Mouse (Mus musculus): ENCODE measurements around the gene Kcnk4.

Gene Kcnk4

GRCm38 (mm10) chr19:6937541-6938465, 3.5 kb upstream of the Kcnk4 start:
- DNase-seq (ENCODE audit: low spot score), result peak; percentile 46

GRCm38 (mm10) chr19:6936299-6936698, 2.0 kb upstream of the Kcnk4 start:
- peak; percentile 54 for DNase-seq (ENCODE audit: low spot score)

GRCm38 (mm10) chr19:6933436-6934194, 700 bp downstream of the Kcnk4 start:
- DNase-seq (ENCODE audit: low spot score), result peak; percentile 48

GRCm38 (mm10) chr19:6933102-6933435, 1.2 kb downstream of the Kcnk4 start:
- DNase-seq (ENCODE audit: low spot score), result no peak

GRCm38 (mm10) chr19:6932018-6932417, 2.3 kb downstream of the Kcnk4 start:
- DNase-seq (ENCODE audit: low spot score), result no peak

- no peak for DNase-seq (ENCODE audit: low spot score)
Measured at GRCm38 (mm10) chr19:6931002-6931401, 3.3 kb downstream of the Kcnk4 start.

- peak; percentile 38 for DNase-seq (ENCODE audit: low spot score)
Measured at GRCm38 (mm10) chr19:6928080-6928479, 6.2 kb downstream of the Kcnk4 start.

GRCm38 (mm10) chr19:6926559-6927255, 7.6 kb downstream of the Kcnk4 start:
- DNase-seq (ENCODE audit: low spot score), result peak; percentile 58

GRCm38 (mm10) chr19:6925611-6926329, 8.5 kb downstream of the Kcnk4 start:
- peak; percentile 52 for DNase-seq (ENCODE audit: low spot score)

GRCm38 (mm10) chr19:6925307-6925573, 9.1 kb downstream of the Kcnk4 start, which contains the start of gene Catsperz:
Catsperz (minus strand) TSS chr19:6925380.
- peak; percentile 51 for DNase-seq (ENCODE audit: low spot score)

- DNase-seq (ENCODE audit: low spot score), result peak; percentile 93
Measured at GRCm38 (mm10) chr19:6924461-6925306, 9.6 kb downstream of the Kcnk4 start.

GRCm38 (mm10) chr19:6922901-6923735, 11.2 kb downstream of the Kcnk4 start:
- no peak for DNase-seq (ENCODE audit: low spot score)

- peak; percentile 100 for DNase-seq (ENCODE audit: low spot score)
Measured at GRCm38 (mm10) chr19:6921647-6922567, 12.4 kb downstream of the Kcnk4 start, which contains the start of gene Esrra. Esrra (minus strand) TSS chr19:6921813.

- peak; percentile 72 for DNase-seq (ENCODE audit: low spot score)
Measured at GRCm38 (mm10) chr19:6920741-6921636, 13.3 kb downstream of the Kcnk4 start.

- DNase-seq (ENCODE audit: low spot score), result peak; percentile 64
Measured at GRCm38 (mm10) chr19:6919876-6920740, 14.2 kb downstream of the Kcnk4 start.

GRCm38 (mm10) chr19:6919431-6919830, 14.9 kb downstream of the Kcnk4 start:
- DNase-seq (ENCODE audit: low spot score), result no peak

- no peak for DNase-seq (ENCODE audit: low spot score)
Measured at GRCm38 (mm10) chr19:6918321-6918720, 16.0 kb downstream of the Kcnk4 start.

Data from testis, postnatal 10 days (tissue).